Mouse (Mus musculus) Muller cell, postnatal 12 days (primary cell): ENCODE measurements at regions not wholly inside any gene's neighbourhood (a gene's known extent, or its start where the extent isn't known, plus 50 kb on each side); places are given as distances from the start of the nearest gene placed in this dataset.
"Not testable (repeated sequence)": the region's sequence is repeated elsewhere in the genome, so short reads cannot be mapped to it uniquely, and the experiment has no call there.

Source experiments
- DNase-seq: peaks from one replicate; pipeline ENCODE4 v3.0.0-alpha.2; 2015; ENCODE audit errors: inconsistent ontology term

- no peak for DNase-seq
Observed at GRCm38 (mm10) chr14:101067082-101067481, 133.0 kb downstream of the Prr30 start.

- DNase-seq = no peak
Observed at GRCm38 (mm10) chr14:101056874-101057273, 143.3 kb downstream of the Prr30 start.

GRCm38 (mm10) chr14:101055915-101056314 is 144.2 kb downstream of the Prr30 start:
- DNase-seq = peak; percentile 87

- DNase-seq = peak; percentile 61
Observed at GRCm38 (mm10) chr14:101054786-101055185, 145.3 kb downstream of the Prr30 start.

GRCm38 (mm10) chr14:101052760-101053159 is 147.4 kb downstream of the Prr30 start:
- peak; percentile 12 for DNase-seq

- no peak for DNase-seq
Observed at GRCm38 (mm10) chr14:101050212-101050611, 149.9 kb downstream of the Prr30 start.

GRCm38 (mm10) chr14:101049664-101050203 is 150.4 kb downstream of the Prr30 start:
- no peak for DNase-seq

GRCm38 (mm10) chr14:101043494-101043893 is 156.6 kb downstream of the Prr30 start:
- no peak for DNase-seq

GRCm38 (mm10) chr14:101001070-101001469 is 199.1 kb downstream of the Prr30 start:
- no peak for DNase-seq

GRCm38 (mm10) chr14:100980754-100981153 is 219.4 kb downstream of the Prr30 start:
- DNase-seq = no peak

- no peak for DNase-seq
Observed at GRCm38 (mm10) chr14:100978515-100978914, 221.6 kb downstream of the Prr30 start.

GRCm38 (mm10) chr14:100970970-100971369 is 229.2 kb downstream of the Prr30 start:
- peak; percentile 19 for DNase-seq

GRCm38 (mm10) chr14:100960198-100960597 is 239.9 kb downstream of the Prr30 start:
- DNase-seq = no peak

- no peak for DNase-seq
Observed at GRCm38 (mm10) chr14:100955806-100956436, 244.2 kb downstream of the Prr30 start.

- peak; percentile 2 for DNase-seq
Observed at GRCm38 (mm10) chr14:100950681-100951119, 249.4 kb downstream of the Prr30 start.

GRCm38 (mm10) chr14:100947625-100948024 is 252.5 kb downstream of the Prr30 start:
- DNase-seq = not testable (repeated sequence)

- no peak for DNase-seq
Observed at GRCm38 (mm10) chr14:100937358-100937887, 262.7 kb downstream of the Prr30 start.

GRCm38 (mm10) chr14:100934554-100934953 is 265.6 kb downstream of the Prr30 start:
- DNase-seq = no peak

- DNase-seq = no peak
Observed at GRCm38 (mm10) chr14:100924880-100925279, 275.2 kb downstream of the Prr30 start.

- no peak for DNase-seq
Observed at GRCm38 (mm10) chr14:100900221-100900620, 299.9 kb downstream of the Prr30 start.

GRCm38 (mm10) chr14:100899074-100899473 is 301.1 kb downstream of the Prr30 start:
- no peak for DNase-seq

- DNase-seq = no peak
Observed at GRCm38 (mm10) chr14:100889163-100890157, 310.7 kb downstream of the Prr30 start.
